Mouse (Mus musculus): ENCODE results near the gene Dexi. TPM values are rescaled to one million over a fixed set of nuclear protein-coding genes. Genes with fewer than 3 reads are reported as not detected.

Gene Dexi
- polyA plus RNA-seq, 1 experiment from 2014 or later = 18.3 TPM

DNA sequence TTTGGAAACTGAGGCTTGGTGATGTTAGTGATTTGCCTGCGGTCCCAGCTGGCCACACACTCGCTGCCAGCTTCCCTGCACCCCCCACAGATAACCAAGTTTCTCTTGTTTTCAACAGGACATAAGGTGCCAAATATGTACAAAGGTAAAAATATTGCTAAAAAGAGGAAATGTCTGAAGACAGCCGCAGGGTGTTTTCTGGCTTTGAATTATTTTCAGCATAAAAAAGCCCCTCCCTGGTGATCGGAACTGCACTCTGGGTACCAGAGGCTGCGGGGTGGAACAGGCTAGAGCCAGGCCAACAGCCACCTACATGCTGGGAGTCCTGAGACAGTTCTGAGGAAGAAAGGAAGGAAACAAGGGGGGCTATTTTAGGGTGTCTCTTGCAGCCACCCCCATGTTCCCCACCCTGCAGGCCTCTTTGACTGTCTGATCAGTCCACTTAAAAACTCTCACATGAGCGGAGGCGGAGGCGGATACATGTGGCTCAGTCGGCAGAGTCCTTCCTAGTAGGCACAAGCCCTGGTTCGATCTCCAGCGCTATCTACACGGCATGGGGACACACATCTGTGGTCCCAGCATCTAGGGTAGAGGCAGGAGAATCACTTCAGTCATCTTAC is 26.8 kb downstream of the Dexi start:
- no peak for ATAC-seq (replicated peaks)
- H3K4me3 ChIP-seq = no peak overlapping the region
- no peaks in the 10 kb centered on the region for H3K27me3 ChIP-seq
- H3K36me3 ChIP-seq = no peaks in the 10 kb centered on the region
- H3K4me1 ChIP-seq = no peaks in the 10 kb centered on the region
- no peak overlapping the region for H3K27ac ChIP-seq (replicated peaks)
- H3K9me3 ChIP-seq = no peaks in the 10 kb centered on the region
- no peak overlapping the region for H3K9ac ChIP-seq (replicated peaks)
- WGBS = 90% methylated on average over 12 of the region's 12 CpGs
- no peak overlapping the region for H3K4me2 ChIP-seq (replicated peaks)

DNA sequence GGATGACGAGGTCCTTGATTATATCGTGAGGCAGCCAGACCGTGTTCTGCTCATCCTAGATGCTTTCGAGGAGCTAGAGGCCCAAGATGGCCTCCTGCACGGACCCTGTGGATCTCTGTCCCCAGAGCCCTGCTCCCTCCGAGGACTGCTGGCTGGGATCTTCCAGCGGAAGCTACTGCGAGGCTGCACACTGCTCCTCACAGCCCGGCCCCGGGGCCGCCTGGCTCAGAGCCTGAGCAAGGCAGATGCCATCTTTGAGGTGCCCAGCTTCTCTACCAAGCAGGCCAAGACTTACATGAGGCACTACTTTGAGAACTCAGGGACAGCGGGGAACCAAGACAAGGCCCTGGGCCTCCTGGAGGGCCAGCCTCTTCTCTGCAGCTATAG is 31.7 kb downstream of the Dexi start:
- Histone ChIP-seq H3K27me3 (no peaks in the 10 kb centered on the region), H3K4me2 (replicated peaks) (no peak overlapping the region), H3K27ac (replicated peaks) (no peak overlapping the region), H3K36me3 (no peaks in the 10 kb centered on the region), H3K9me3 (no peaks in the 10 kb centered on the region), H3K9ac (replicated peaks) (no peak overlapping the region), H3K4me3 (no peak overlapping the region), H3K4me1 (peaks cover 8% of the 10 kb centered on the region; the same call in 1 of the 2 replicates)
- 79% methylated on average over 12 of the region's 12 CpGs for WGBS
- no peak for ATAC-seq (replicated peaks)

DNA sequence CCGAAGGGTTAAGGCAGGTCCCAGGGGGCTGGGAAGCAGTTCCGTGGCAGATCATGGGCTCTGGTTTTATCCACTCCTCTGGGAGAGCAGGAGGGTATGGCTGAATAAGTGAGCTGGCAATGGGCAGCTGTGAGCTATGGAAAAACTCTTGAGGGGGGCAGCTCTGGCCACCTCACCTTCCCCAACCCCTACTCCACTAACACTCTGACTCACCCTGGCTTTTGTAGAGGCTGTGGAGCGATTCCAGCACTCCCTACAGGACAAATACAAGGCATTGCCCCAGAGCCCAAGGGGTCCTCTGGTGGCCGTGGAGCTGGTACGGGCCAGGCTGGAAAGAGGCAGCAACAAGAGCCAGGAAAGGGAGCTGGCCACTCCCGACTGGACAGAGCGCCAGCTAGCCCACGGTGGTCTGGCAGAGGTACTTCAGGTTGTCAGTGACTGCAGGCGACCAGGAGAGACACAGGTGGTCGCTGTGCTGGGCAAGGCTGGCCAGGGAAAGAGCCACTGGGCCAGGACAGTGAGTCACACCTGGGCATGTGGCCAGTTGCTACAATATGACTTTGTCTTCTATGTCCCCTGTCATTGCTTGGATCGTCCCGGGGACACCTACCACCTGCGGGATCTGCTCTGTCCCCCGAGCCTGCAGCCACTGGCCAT is 32.2 kb downstream of the Dexi start:
- Histone ChIP-seq H3K36me3 (no peaks in the 10 kb centered on the region), H3K9me3 (no peaks in the 10 kb centered on the region), H3K4me3 (no peak overlapping the region), H3K27me3 (no peaks in the 10 kb centered on the region), H3K9ac (replicated peaks) (no peak overlapping the region), H3K4me2 (replicated peaks) (no peak overlapping the region), H3K27ac (replicated peaks) (no peak overlapping the region), H3K4me1 (peaks cover 8% of the 10 kb centered on the region; the same call in 1 of the 2 replicates)
- no peak for ATAC-seq (replicated peaks)
- WGBS = 52% methylated on average over 14 of the region's 14 CpGs

DNA sequence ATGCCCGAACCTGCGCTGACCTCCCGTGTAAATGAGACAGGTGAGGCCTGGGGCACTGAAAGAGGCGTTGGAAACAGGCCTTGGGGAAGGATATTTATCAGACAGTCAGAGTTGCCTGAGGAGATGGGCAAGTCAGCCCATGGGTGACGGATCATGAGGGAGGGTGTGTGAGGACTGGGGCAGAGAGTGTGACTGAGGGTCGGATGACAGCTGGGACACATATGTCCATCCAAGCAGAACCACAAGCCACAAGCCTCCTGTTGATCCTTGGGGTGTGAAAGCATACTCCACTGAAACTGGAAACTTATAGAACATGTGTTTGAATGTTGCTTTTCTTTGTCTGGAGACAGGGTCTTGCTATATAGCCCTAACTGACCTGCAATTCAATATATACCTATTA is 34.2 kb downstream of the Dexi start:
- Histone ChIP-seq H3K27ac (replicated peaks) (no peak overlapping the region), H3K4me3 (no peak overlapping the region), H3K4me1 (peaks cover 8% of the 10 kb centered on the region; the same call in 1 of the 2 replicates), H3K27me3 (no peaks in the 10 kb centered on the region), H3K9me3 (no peaks in the 10 kb centered on the region), H3K4me2 (replicated peaks) (no peak overlapping the region), H3K36me3 (no peaks in the 10 kb centered on the region), H3K9ac (replicated peaks) (no peak overlapping the region)
- no peak for ATAC-seq (replicated peaks)
- 80% methylated on average over 6 of the region's 6 CpGs for WGBS

DNA sequence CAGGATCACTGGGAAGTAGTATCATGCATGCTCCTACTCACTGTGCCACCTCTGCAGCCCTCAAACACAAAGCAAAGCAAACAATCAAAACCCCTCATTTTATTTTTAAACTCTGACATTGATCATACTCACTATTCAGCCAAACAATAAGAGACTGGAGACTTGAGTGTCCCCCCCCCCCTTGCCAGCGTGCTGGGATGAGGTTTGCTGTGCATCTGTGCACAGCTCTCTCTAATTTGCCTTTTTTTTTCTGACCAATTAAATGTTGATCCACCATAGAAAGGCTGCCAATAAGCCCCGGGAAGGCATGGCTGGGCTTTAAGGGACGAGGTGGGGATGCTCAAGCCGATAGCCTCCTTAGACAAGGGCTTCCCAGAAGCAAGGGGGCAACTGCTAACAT is 35.4 kb downstream of the Dexi start:
- Histone ChIP-seq H3K27me3 (no peaks in the 10 kb centered on the region), H3K4me1 (peaks cover 8% of the 10 kb centered on the region; the same call in 1 of the 2 replicates), H3K4me2 (replicated peaks) (no peak overlapping the region), H3K36me3 (no peaks in the 10 kb centered on the region), H3K4me3 (no peak overlapping the region), H3K9ac (replicated peaks) (no peak overlapping the region; the same call in 1 of the 2 replicates), H3K27ac (replicated peaks) (no peak overlapping the region), H3K9me3 (no peaks in the 10 kb centered on the region)
- 0 out of 2 replicates have a peak, but pooled peaks have one; percentile 42 for ATAC-seq (replicated peaks)
- 12% methylated on average over 4 of the region's 4 CpGs for WGBS

DNA sequence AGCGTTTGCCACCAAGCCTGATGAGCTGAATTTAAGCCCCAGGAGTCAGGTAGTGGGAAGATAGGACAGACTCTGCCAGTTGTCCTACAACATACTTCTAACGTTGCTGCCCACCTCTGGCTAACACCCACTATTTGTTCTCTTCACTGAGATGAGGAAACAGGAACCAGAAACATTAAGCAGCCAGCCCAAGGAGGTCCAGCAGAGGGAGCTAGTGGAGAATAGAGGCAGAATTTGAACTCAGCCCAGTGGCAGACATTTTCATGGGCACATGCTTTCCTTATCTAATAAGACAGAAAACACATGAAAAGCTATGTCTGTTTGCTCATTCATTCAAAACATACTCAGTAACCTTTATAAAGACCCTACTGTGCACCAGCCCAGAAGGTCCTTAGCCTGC is 39.8 kb downstream of the Dexi start:
- no peaks in the 10 kb centered on the region for H3K9me3 ChIP-seq
- H3K27me3 ChIP-seq = no peaks in the 10 kb centered on the region
- no peak overlapping the region for H3K27ac ChIP-seq (replicated peaks)
- no peak overlapping the region for H3K9ac ChIP-seq (replicated peaks)
- H3K4me3 ChIP-seq = no peak overlapping the region
- H3K4me1 ChIP-seq = peaks cover 8% of the 10 kb centered on the region; the same call in 1 of the 2 replicates
- ATAC-seq (replicated peaks) = no peak
- H3K4me2 ChIP-seq (replicated peaks) = no peak overlapping the region
- no peaks in the 10 kb centered on the region for H3K36me3 ChIP-seq
- WGBS = 78% methylated on average over 2 of the region's 2 CpGs

DNA sequence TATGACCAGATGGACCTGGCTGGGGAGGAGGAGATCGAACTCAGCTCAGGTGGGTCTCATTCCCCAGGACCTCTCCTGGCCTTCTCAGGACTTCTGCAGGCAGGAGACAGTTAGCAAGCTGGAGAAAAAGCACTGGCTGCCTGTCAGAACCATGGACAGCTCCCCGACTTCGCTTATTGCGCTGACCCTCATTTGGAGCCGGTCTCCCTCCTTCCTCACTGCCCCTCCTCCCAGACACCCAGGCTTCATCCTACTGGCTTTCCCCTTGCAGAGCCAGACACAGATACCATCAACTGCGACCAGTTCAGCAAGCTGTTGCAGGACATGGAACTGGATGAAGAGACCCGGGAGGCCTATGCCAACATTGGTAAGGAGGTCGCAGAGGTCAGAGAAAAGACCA is 41.0 kb downstream of the Dexi start:
- WGBS = 16% methylated on average over 8 of the region's 8 CpGs
- ATAC-seq (replicated peaks) = no peak
- no peak overlapping the region for H3K9ac ChIP-seq (replicated peaks)

DNA sequence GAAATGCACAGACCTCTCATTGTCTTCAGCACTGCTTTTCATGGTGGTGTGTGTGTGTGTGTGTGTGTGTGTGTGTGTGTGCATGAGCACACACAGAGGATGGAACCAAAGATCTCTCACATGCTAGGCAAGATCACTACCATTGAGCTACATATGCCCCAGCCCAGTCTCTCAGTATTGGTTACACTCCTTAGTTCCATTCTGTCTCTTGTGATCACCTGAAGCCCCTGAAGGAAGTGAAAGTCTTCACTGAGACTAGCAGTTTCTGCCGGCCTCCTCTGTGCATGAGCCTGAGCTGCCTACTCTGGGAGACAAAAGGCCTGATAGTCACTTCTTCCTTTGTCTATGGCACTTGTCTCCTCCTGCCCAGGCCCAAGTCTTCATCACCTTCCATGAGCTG is 43.7 kb downstream of the Dexi start:
- H3K27ac ChIP-seq (replicated peaks) = no peak overlapping the region
- no peaks in the 10 kb centered on the region for H3K27me3 ChIP-seq
- no peak overlapping the region for H3K4me2 ChIP-seq (replicated peaks)
- no peaks in the 10 kb centered on the region for H3K9me3 ChIP-seq
- H3K4me1 ChIP-seq = no peaks in the 10 kb centered on the region
- no peak for ATAC-seq (replicated peaks)
- no peak overlapping the region for H3K9ac ChIP-seq (replicated peaks)
- H3K36me3 ChIP-seq = no peaks in the 10 kb centered on the region
- no peak overlapping the region for H3K4me3 ChIP-seq
- 42% methylated on average over 1 of the region's 1 CpGs for WGBS

More for the DNA sequence above, 41.0 kb downstream of the Dexi start:
- Histone ChIP-seq H3K4me2 (replicated peaks) (no peak overlapping the region), H3K4me1 (no peaks in the 10 kb centered on the region), H3K36me3 (no peaks in the 10 kb centered on the region), H3K4me3 (no peak overlapping the region), H3K27ac (replicated peaks) (no peak overlapping the region), H3K9me3 (no peaks in the 10 kb centered on the region), H3K27me3 (no peaks in the 10 kb centered on the region)

DNA sequence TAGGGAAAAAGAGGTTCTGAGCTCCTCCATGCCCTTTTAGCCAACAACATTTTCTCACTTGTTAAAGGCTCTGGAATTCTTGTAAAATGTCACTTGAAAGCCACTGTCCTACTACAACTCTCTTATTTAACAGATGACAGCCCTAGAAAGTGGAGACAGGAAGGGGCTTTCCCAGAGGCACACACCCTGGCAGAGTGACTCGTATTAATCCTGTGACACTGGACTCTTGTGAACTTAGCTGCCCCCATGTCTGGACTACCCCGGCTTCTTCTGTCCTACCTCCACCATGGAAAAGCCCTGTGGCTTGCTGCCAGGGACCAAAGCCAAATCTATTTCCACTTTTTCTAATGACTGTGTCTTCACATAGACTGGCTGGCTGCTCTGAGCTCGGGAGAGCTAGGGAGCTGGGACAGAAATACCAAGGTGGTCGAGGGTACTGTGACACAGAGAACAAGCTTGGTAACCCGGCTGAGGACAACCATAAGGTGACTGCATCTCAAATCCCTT is 44.7 kb downstream of the Dexi start:
- H3K4me3 ChIP-seq = no peak overlapping the region
- no peaks in the 10 kb centered on the region for H3K36me3 ChIP-seq
- no peaks in the 10 kb centered on the region for H3K4me1 ChIP-seq
- H3K27ac ChIP-seq (replicated peaks) = no peak overlapping the region
- no peaks in the 10 kb centered on the region for H3K27me3 ChIP-seq
- H3K4me2 ChIP-seq (replicated peaks) = no peak overlapping the region
- no peak for ATAC-seq (replicated peaks)
- WGBS = 62% methylated on average over 5 of the region's 5 CpGs
- no peaks in the 10 kb centered on the region for H3K9me3 ChIP-seq
- H3K9ac ChIP-seq (replicated peaks) = no peak overlapping the region

DNA sequence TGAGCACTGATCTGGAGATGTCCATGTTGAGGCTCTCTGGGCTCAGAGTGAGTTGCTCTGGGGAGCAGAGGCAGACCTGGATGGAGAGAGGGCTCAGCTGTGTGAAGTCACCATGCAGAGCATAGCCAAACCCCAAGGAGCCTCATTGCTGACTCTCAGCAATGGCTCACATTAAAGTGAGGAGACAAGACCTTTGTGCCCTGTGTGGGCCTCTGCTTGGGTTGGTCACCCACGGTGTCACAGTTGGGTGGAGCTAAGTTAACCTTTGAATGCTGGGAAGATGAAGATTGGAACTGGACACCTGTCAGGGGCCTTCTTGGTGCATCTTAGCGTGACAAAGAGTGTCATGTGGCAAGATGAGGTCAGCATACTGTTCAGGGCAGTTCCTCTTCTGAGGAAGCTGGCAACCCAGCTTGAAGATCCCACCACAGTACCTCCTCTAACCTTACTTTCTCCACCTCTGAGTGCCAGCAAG is 47.0 kb downstream of the Dexi start:
- 69% methylated on average over 2 of the region's 2 CpGs for WGBS
- Histone ChIP-seq H3K4me1 (no peaks in the 10 kb centered on the region), H3K27me3 (no peaks in the 10 kb centered on the region), H3K4me3 (no peak overlapping the region), H3K9ac (replicated peaks) (no peak overlapping the region), H3K36me3 (no peaks in the 10 kb centered on the region), H3K4me2 (replicated peaks) (no peak overlapping the region), H3K27ac (replicated peaks) (no peak overlapping the region), H3K9me3 (no peaks in the 10 kb centered on the region)
- no peak for ATAC-seq (replicated peaks)

DNA sequence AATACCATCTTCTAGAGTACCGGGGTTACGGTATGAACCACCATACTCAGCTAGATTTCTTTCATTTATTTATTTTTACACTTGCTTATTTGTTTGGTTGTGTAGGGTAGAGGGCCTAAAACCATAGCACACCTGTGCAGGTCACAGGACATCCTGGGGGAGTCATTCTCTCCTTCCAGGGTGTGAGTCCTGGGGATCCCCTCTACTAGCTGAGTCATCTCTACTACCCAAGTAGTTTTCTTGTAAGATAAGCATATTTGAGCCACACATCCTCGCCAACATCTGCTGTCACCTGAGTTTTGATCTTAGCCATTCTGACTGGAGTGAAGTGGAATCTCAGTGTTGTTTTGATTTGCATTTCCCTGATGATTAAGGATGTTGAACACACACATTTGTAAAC is 50.3 kb downstream of the Dexi start:
- Histone ChIP-seq H3K27ac (replicated peaks) (no peak overlapping the region), H3K27me3 (0 out of 2 replicates have a peak, but pooled peaks cover 5% of the 10 kb centered on the region), H3K4me3 (no peak overlapping the region), H3K9ac (replicated peaks) (no peak overlapping the region), H3K4me1 (peaks cover 4% of the 10 kb centered on the region), H3K9me3 (no peaks in the 10 kb centered on the region), H3K4me2 (replicated peaks) (no peak overlapping the region), H3K36me3 (no peaks in the 10 kb centered on the region)
- no peak for ATAC-seq (replicated peaks)
- whole genome bisulfite sequencing = 86% methylated on average over 3 of the region's 3 CpGs

DNA sequence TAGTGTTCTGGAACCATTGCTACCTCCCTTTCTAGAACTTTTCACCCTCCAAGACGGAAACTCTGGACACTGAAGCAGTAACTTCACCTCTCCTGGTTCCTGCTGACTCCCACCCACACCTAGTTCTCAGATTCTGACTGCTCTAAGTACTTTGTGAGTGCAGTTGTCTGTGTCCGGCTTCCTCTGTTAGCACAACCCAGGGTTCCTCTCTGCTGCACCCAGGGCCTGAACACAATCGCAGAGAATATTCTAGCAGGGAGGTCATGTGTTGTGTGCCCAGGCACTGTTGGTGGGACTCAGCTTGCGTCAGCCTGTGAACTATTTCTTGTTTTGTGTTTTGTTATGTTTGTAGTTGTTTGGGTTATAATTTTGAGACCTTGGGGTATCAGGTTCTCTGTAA is 51.1 kb downstream of the Dexi start:
- Histone ChIP-seq H3K4me2 (replicated peaks) (no peak overlapping the region), H3K9me3 (no peaks in the 10 kb centered on the region), H3K36me3 (no peaks in the 10 kb centered on the region), H3K4me1 (peaks cover 4% of the 10 kb centered on the region), H3K4me3 (no peak overlapping the region), H3K27ac (replicated peaks) (no peak overlapping the region), H3K9ac (replicated peaks) (no peak overlapping the region), H3K27me3 (0 out of 2 replicates have a peak, but pooled peaks cover 5% of the 10 kb centered on the region)
- ATAC-seq (replicated peaks) = no peak
- WGBS = 90% methylated on average over 4 of the region's 4 CpGs
